Mouse (Mus musculus) embryonic facial prominence, embryonic 11.5 days (tissue): ENCODE data around the gene Akr1c18. TPM values are rescaled to one million over a fixed set of nuclear protein-coding genes. Genes with fewer than 3 reads are reported as not detected.

Experiments
- polyA plus RNA-seq: library from polyadenylated mRNA; unstranded; fragments of >200 nt; fragmentation: Nextera tagmentation; extraction: Ambion mirVana; gene quantifications from 2 replicates; pipeline ENCODE4 v1.2.1, GENCODE M21; 2014

Gene Akr1c18
- polyA plus RNA-seq, 1 experiment from 2014 or later: not detected

Other genes with a start within 250 kb of the Akr1c18 start
- gene Net1, start 232.4 kb downstream of the Akr1c18 start, polyA plus RNA-seq: 108 and 124 TPM in 2 replicates
- gene Tubal3, start 232.4 kb downstream of the Akr1c18 start, polyA plus RNA-seq: 0.07 TPM in 1 of 2 replicates, not detected in the other
- gene Ucn3, start 205.3 kb downstream of the Akr1c18 start, polyA plus RNA-seq: not detected in 2 replicates
- 0.33 and 0.84 TPM in 2 replicates for gene Akr1c14, start 101.6 kb downstream of the Akr1c18 start, polyA plus RNA-seq
- 0.25 and 1.5 TPM in 2 replicates for gene Akr1c13, start 40.5 kb upstream of the Akr1c18 start, polyA plus RNA-seq
- 0.20 and 0.49 TPM in 2 replicates for gene Akr1c19, start 78.0 kb upstream of the Akr1c18 start, polyA plus RNA-seq
- not detected in 2 replicates for gene Akr1c12, start 128.8 kb upstream of the Akr1c18 start, polyA plus RNA-seq